Mouse (Mus musculus) MEL (cell line): Measurements from ENCODE around the gene Wnt3.

Source experiments
- CTCF ChIP-seq, 3 experiments: IDR thresholded peaks in 2 of 3; conservative IDR thresholded peaks in 1 of 3; 2 replicates each; pipeline ENCODE4 v1.5.1; 2011 to 2012; ENCODE audit warnings: low read length in 3 of 3, low read depth in 2 of 3, mild to moderate bottlenecking in 2 of 3, improper control_type of control experiment in 1 of 3, inconsistent platforms in 1 of 3, mixed read lengths in 1 of 3, moderate library complexity in 1 of 3; ENCODE audit not compliant: control insufficient read depth in 1 of 3, insufficient read depth in 1 of 3, poor library complexity in 1 of 3, severe bottlenecking in 1 of 3
- EP300 ChIP-seq, 2 experiments: IDR thresholded peaks; 2 replicates each; pipeline ENCODE4 v1.6.1; 2011; ENCODE audit warnings: improper control_type of control experiment in 2 of 2, low read length in 2 of 2, low read depth in 1 of 2, mild to moderate bottlenecking in 1 of 2
- GATA1 ChIP-seq: IDR thresholded peaks from 2 replicates; pipeline ENCODE4 v1.6.1; 2011; ENCODE audit warnings: low read depth, low read length, improper control_type of control experiment
- HCFC1 ChIP-seq: IDR thresholded peaks from 2 replicates; pipeline ENCODE4 v1.6.1; 2012; ENCODE audit warnings: low read depth, mild to moderate bottlenecking, inconsistent platforms, low read length, improper control_type of control experiment, moderate library complexity
- JUND ChIP-seq: IDR thresholded peaks from 2 replicates; pipeline ENCODE4 v1.6.1; 2011; ENCODE audit warnings: low read depth, mild to moderate bottlenecking, improper control_type of control experiment, low read length
- POLR2A ChIP-seq, 2 experiments: IDR thresholded peaks; 2 replicates each; pipeline ENCODE4 v1.6.1; 2011 to 2012; ENCODE audit warnings: low read length in 2 of 2, mild to moderate bottlenecking in 2 of 2, control low read depth in 1 of 2, improper control_type of control experiment in 1 of 2, low read depth in 1 of 2, moderate library complexity in 1 of 2; ENCODE audit not compliant: control insufficient read depth in 1 of 2, insufficient read depth in 1 of 2, poor library complexity in 1 of 2
- POLR2AphosphoS2 ChIP-seq: IDR thresholded peaks from 2 replicates; pipeline ENCODE4 v1.6.1; 2011; ENCODE audit warnings: low read length, improper control_type of control experiment
- SIN3A ChIP-seq: IDR thresholded peaks from 2 replicates; pipeline ENCODE4 v1.6.1; 2012; ENCODE audit warnings: low read length, improper control_type of control experiment, inconsistent platforms
- TCF12 ChIP-seq: IDR thresholded peaks from 2 replicates; pipeline ENCODE4 v1.6.1; 2014; ENCODE audit warnings: low read depth, mild to moderate bottlenecking, inconsistent platforms, low read length, improper control_type of control experiment, moderate library complexity
- ZC3H11A ChIP-seq: IDR thresholded peaks from 2 replicates; pipeline ENCODE4 v1.6.1; 2012; ENCODE audit warnings: low read depth, mild to moderate bottlenecking, inconsistent platforms, low read length, improper control_type of control experiment

- no peak for TF ChIP-seq CTCF (IDR thresholded peaks at IDR 0.05 in 2 of 3, conservative IDR thresholded peaks at IDR 0.05 in 1 of 3; ENCODE audit: control insufficient read depth in 1 of 3, insufficient read depth in 1 of 3, low read depth in 2 of 3, low read length in 3 of 3, poor library complexity in 1 of 3, severe bottlenecking in 1 of 3)
- TF ChIP-seq TCF12 = no peak
- TF ChIP-seq POLR2AphosphoS2 = no peak
- no peak for TF ChIP-seq HCFC1
- TF ChIP-seq GATA1 = no peak
- no peak for TF ChIP-seq JUND
- no peak for TF ChIP-seq POLR2A (IDR thresholded peaks at IDR 0.05; ENCODE audit: control insufficient read depth in 1 of 2, insufficient read depth in 1 of 2, low read depth in 1 of 2, low read length in 2 of 2, poor library complexity in 1 of 2)
- no peak for TF ChIP-seq ZC3H11A
- no peak for TF ChIP-seq EP300 (IDR thresholded peaks at IDR 0.05; ENCODE audit: low read depth in 1 of 2, low read length in 2 of 2)
- no peak for TF ChIP-seq SIN3A
Observed at GRCm38 (mm10) chr11:103780152-103780551, 6.2 kb downstream of the Wnt3 start.
